ENCODE assay signal across 8 mouse cellular contexts in genomic region chr14:11161751-11162231, GRCm38 (mm10). TPM values are rescaled to one million over a fixed set of nuclear protein-coding genes. Genes with fewer than 3 reads are reported as not detected.
DNase-seq lines count a peak whose midpoint lies in the region; ATAC-seq and TF ChIP-seq lines count a peak whose summit lies in the region.

Gene Fhit, minus strand, starts transcription at chr14:11162035.

- no peaks in the 10 kb centered on the region for H3K36me3 ChIP-seq in hindbrain, embryonic 10.5 days

- TF ChIP-seq POLR2A in lung, adult 2 months (IDR thresholded peaks at IDR 0.05; ENCODE audit: borderline replicate concordance, extremely low read depth, low read depth, low read length) = no peak; the same call in 1 of the 2 replicates
- TF ChIP-seq POLR2A in olfactory bulb, adult 2 months (IDR thresholded peaks at IDR 0.05; ENCODE audit: insufficient read depth, low read depth, low read length) = no peak

- no peaks in the 10 kb centered on the region for H3K27me3 ChIP-seq in Patski
- no peaks in the 10 kb centered on the region for H3K27me3 ChIP-seq in hindbrain, embryonic 10.5 days (ENCODE audit: insufficient read depth, poor library complexity, severe bottlenecking)

- in situ Hi-C loops in Patski (cut with MboI; ENCODE audit: low pct_unique_long_range_greater_than_20kb) = no loop called here

- POLR2A ChIA-PET in Patski (lab: Charles Lee) = interaction anchor here (0.6 kb wide), 1 partner anchor 1029 kb away, joined by 4 read pairs; no protein-coding TSS in a partner anchor

- H3K9me3 ChIP-seq in hindbrain, embryonic 10.5 days = no peaks in the 10 kb centered on the region

- H3K4me3 ChIP-seq in hindbrain, embryonic 10.5 days = peak within 1 kb of the TSS; percentile 72
- peak within 1 kb of the TSS; percentile 70 for H3K4me3 ChIP-seq in lung, adult 2 months (replicated peaks; ENCODE audit: extremely low read depth, low read depth, low read length)
- peak within 1 kb of the TSS; percentile 77 for H3K4me3 ChIP-seq in olfactory bulb, adult 2 months (ENCODE audit: insufficient read depth, low read depth, low read length)

- DNase-seq in Patski (ENCODE audit: low read depth, low spot score) = peak; percentile 55
- peak; percentile 95 to 96 for DNase-seq in cerebellum, postnatal 10 days
- DNase-seq in frontal cortex, postnatal 10 days (ENCODE audit: low spot score in 2 of 2) = peak; percentile 88 to 90
- peak; percentile 84 for DNase-seq in hindbrain, embryonic 10.5 days (ENCODE audit: low spot score)
- peak; percentile 92 to 93 for DNase-seq in layer of hippocampus, adult 8-10 months (ENCODE audit: low spot score in 2 of 2)
- DNase-seq in lung, adult 2 months = peak; percentile 88
- DNase-seq in testis, postnatal 14 days (ENCODE audit: low spot score) = peak; percentile 90

- peaks cover 9% of the 10 kb centered on the region; the same call in 1 of the 2 replicates for H3K4me1 ChIP-seq in hindbrain, embryonic 10.5 days (replicated peaks)
- H3K4me1 ChIP-seq in lung, adult 2 months (ENCODE audit: control insufficient read depth, insufficient read depth, low read length) = no peaks in the 10 kb centered on the region
- H3K4me1 ChIP-seq in olfactory bulb, adult 2 months (ENCODE audit: control insufficient read depth, insufficient read depth, low read length) = no peaks in the 10 kb centered on the region

- CTCF ChIA-PET in Patski (lab: Charles Lee) = no interaction called here

- peak within 1 kb of the TSS; percentile 88 for H3K27ac ChIP-seq in hindbrain, embryonic 10.5 days
- peak within 1 kb of the TSS; percentile 65 for H3K27ac ChIP-seq in olfactory bulb, adult 2 months (ENCODE audit: insufficient read depth, low read depth, low read length)

- TF ChIP-seq CTCF in Patski (IDR thresholded peaks at IDR 0.05) = no peak
- TF ChIP-seq CTCF in lung, adult 2 months (IDR thresholded peaks at IDR 0.05; ENCODE audit: insufficient read depth, low read length) = no peak
- no peak for TF ChIP-seq CTCF in olfactory bulb, adult 2 months (IDR thresholded peaks at IDR 0.05; ENCODE audit: insufficient read depth, low read depth, low read length)

- under 1% methylated on average over 28 of the region's 28 CpGs for WGBS in hindbrain, embryonic 10.5 days
- WGBS in lung, adult 2 months = 1% methylated on average over 28 of the region's 28 CpGs
- under 1% methylated on average over 28 of the region's 28 CpGs for WGBS in olfactory bulb, adult 2 months

- peak; percentile 99 for ATAC-seq in Patski

RNA-seq across cellular contexts. Expression of gene Fhit, which starts in this region (rescaled TPM):
- polyA plus RNA-seq in Patski (2021) = 1.7 TPM
- 2.7 and 4.4 TPM in 2 replicates for polyA plus RNA-seq in hindbrain, embryonic 10.5 days (2016; fragmentation: Nextera tagmentation; extraction: Ambion mirVana)
- 1 to 10 TPM; 3.7 to 5.6 (median 4.3) TPM for total RNA-seq in layer of hippocampus, adult 8-10 months (2022)
- polyA plus RNA-seq in lung, adult 2 months (2012; rRNA removed) = 1.5 and 1.6 TPM in 2 replicates
- polyA plus RNA-seq in olfactory bulb, adult 2 months (2012; ENCODE audit: insufficient read depth, insufficient read length, low replicate concordance, missing spikeins) = not detected in 2 replicates

Comparison
In these comparisons a context has a peak if more than half of its experiments do, and no peak if none do; other contexts are left out.
1. Peak in every context shown above with its lines: DNase-seq, ATAC-seq, H3K4me3 ChIP-seq and H3K27ac ChIP-seq.